Mouse (Mus musculus) midbrain, embryonic 15.5 days (tissue): ENCODE results near the gene Ascl3. TPM values are rescaled to one million over a fixed set of nuclear protein-coding genes. Genes with fewer than 3 reads are reported as not detected.

Experiments
- ATAC-seq: fragments of 200-750 bp; cut with Nextera tagmentation; replicated peaks from 2 replicates; pipeline ENCODE4 v1.8.0; 2017; ENCODE audit warnings: moderate TSS enrichment
- H3K27ac ChIP-seq: fragments of 300-500 bp; sonication (generic); 2 replicates; pipeline ENCODE4 v1.5.1; 2015; ENCODE audit warnings: mild to moderate bottlenecking, inconsistent platforms
- H3K27me3 ChIP-seq: fragments of 300-500 bp; sonication (generic); replicated peaks from 2 replicates; pipeline ENCODE4 v1.6.1; 2015; ENCODE audit warnings: inconsistent platforms
- H3K36me3 ChIP-seq: fragments of 300-500 bp; sonication (generic); replicated peaks from 2 replicates; pipeline ENCODE4 v1.6.1; 2015; ENCODE audit warnings: inconsistent platforms
- H3K4me1 ChIP-seq: fragments of 300-500 bp; sonication (generic); 2 replicates; pipeline ENCODE4 v1.6.1; 2015; ENCODE audit warnings: inconsistent platforms
- H3K4me2 ChIP-seq: fragments of 300-500 bp; sonication (generic); 2 replicates; pipeline ENCODE4 v1.6.1; 2015; ENCODE audit warnings: inconsistent platforms, mild to moderate bottlenecking, moderate library complexity
- H3K4me3 ChIP-seq: fragments of 300-500 bp; sonication (generic); 2 replicates; pipeline ENCODE4 v1.5.1; 2015; ENCODE audit warnings: mild to moderate bottlenecking, inconsistent platforms
- H3K9ac ChIP-seq: fragments of 300-500 bp; sonication (generic); 2 replicates; pipeline ENCODE4 v1.6.1; 2015; ENCODE audit warnings: mild to moderate bottlenecking, inconsistent platforms
- H3K9me3 ChIP-seq: fragments of 300-500 bp; sonication (generic); 2 replicates; pipeline ENCODE4 v1.6.1; 2016; ENCODE audit warnings: inconsistent platforms
- WGBS: fragments of 180-500 bp; shearing (Covaris S2); methylation state at CpG from one replicate; pipeline ENCODE4 v1.1.7; 2015; ENCODE audit warnings: mixed read lengths; 5-methylcytosine and 5-hydroxymethylcytosine counted together
- polyA plus RNA-seq: library from polyadenylated mRNA; unstranded; fragments of >200 nt; fragmentation: Nextera tagmentation; extraction: Ambion mirVana; gene quantifications from 2 replicates; pipeline ENCODE4 v1.2.1, GENCODE M21; 2015

Ascl3 gene
- polyA plus RNA-seq, 1 experiment from 2014 or later, result 0.26 TPM

DNA sequence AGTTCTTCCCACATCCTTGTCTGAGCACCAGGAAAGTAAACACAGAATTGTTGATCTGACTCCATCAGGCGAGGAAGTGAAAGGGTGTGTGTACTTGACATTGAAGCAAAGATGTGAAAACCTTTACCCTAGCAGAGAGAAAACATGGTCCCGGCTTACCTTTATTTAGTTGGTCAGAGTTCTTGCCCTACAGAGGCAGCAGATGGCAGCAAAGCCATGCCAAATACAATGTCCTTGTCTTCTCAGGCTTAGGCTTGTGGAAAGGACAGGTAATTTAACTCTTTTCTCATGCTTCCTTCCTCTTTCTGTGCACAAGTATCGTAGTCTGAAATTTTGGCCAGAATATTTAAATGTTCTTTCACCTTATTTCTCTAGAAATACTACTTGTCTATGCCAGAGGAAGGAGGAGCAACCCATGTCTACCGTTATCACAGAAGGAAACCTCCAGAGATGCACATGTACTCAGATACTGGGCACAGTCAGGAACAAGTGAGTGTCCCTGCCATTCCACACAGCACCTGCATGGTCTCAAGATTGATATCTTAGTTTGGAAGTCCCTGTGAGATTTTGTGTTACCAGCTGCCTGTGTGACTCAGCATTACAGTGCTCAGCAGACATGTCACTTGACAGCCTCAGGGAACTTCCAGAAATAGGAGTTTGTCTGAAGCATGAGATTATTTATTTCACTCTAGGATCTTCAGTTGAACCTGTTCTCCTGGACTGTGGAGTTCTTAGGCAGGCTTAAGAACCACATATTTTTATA lies 24.3 kb downstream of the Ascl3 start:
- Histone ChIP-seq H3K4me3 (no peak overlapping the region), H3K9ac (no peak overlapping the region), H3K27me3 (no peaks in the 10 kb centered on the region), H3K9me3 (no peaks in the 10 kb centered on the region), H3K36me3 (peaks cover 3% of the 10 kb centered on the region; the same call in 1 of the 2 replicates), H3K27ac (no peak overlapping the region), H3K4me2 (no peak overlapping the region), H3K4me1 (peaks cover 10% of the 10 kb centered on the region)
- WGBS, result 58% methylated on average over 4 of the region's 4 CpGs
- ATAC-seq, result no peak

DNA sequence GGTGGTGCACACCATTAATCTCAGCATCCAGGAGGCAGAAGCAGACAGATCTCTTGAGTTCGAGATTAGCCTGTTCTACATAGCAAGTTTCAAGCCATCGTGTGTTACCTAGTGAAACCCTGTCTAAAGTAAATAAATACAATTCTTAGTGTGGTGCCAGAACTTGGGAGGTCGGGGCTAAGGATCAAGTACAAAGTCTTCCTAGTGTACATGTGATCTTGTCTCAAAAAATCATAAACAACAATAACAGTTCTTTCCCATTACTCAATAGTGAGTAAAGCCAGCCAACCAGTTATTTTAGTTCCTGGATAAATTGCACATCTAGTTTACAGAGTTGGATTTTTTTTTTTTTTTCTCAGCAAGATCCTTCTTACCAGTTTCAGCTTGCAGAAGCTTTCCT lies 27.1 kb downstream of the Ascl3 start:
- Histone ChIP-seq H3K36me3 (no peaks in the 10 kb centered on the region), H3K4me2 (peak overlapping the region; percentile 83), H3K9ac (no peak overlapping the region), H3K9me3 (no peaks in the 10 kb centered on the region), H3K27ac (no peak overlapping the region), H3K4me1 (peaks cover 10% of the 10 kb centered on the region), H3K27me3 (no peaks in the 10 kb centered on the region), H3K4me3 (peak overlapping the region; percentile 72)
- ATAC-seq, result no peak
- 75% methylated on average over 3 of the region's 3 CpGs for whole genome bisulfite sequencing

DNA sequence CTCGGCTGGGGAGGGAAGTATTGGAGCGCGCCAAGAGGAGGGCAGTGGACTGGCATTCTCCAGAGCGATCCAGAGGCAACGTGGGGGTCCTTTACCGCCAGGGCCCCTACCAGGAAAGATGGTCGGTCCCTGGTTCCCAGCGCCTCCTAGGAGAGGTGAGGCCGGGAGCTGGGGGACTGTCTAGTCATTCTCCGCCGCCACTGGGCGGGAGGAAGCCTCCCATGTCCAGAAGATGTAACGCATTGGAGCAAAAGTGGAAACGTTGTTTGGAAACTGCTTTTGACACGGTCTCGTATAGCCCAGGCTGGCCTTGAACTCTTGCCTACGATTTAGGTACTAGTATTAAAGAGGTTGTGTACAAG lies 27.5 kb downstream of the Ascl3 start:
- no peaks in the 10 kb centered on the region for H3K27me3 ChIP-seq
- H3K4me1 ChIP-seq, result peaks cover 10% of the 10 kb centered on the region
- peak overlapping the region; percentile 72 for H3K4me3 ChIP-seq
- peak overlapping the region; percentile 60 for H3K9ac ChIP-seq
- peak overlapping the region; percentile 83 for H3K4me2 ChIP-seq
- 1% methylated on average over 17 of the region's 17 CpGs for WGBS
- no peaks in the 10 kb centered on the region for H3K9me3 ChIP-seq
- no peaks in the 10 kb centered on the region for H3K36me3 ChIP-seq
- peak overlapping the region; percentile 72 for H3K27ac ChIP-seq
- no peak for ATAC-seq

DNA sequence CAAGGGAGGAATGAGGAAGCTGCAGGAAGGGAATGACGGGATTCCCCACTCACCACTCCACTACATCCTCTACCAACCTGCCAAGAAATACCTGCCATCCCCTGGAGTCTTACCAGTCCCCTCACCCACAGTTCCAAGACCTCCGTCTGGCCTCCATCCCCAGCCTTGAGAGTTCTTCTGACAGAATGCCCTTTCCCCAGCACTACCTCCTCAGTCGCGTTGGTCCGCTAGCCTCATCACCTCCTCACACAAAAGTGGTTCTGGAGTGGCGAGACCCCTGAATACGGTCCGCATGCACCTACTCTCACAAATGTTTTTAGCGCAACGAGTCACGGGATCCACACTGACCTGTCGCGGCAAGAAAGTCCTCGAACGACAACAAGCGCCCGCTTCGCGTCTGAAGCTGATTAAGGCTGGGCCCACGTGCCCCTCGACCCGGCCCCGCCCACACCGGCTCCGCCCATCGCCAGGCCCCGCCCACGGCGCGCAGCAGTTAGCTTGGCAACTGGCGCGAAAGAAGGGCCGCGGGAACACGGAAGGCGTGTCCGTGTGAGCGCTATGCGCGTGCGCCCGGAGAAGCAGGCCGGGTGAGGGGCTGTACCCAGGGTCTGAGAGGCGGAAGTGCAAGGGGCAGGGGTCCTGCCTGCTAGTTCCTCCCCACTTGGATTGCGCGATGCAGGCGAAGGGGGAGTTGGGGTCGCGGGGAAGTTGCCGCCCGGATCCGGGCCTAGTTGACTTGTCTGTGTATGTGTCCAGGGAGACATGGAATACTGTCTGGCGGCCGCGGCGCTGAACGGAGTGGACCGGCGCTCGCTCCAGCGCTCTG lies 28.1 kb downstream of the Ascl3 start, which contains the start of the genes St5 and Akip1:
TSS of gene St5 (minus strand) at position 416 of the 826 bp plus-strand sequence.
TSS of gene Akip1 (plus strand) at position 501 of the 826 bp plus-strand sequence.
- Histone ChIP-seq H3K4me1 (peaks cover 10% of the 10 kb centered on the region), H3K4me2 (peak within 1 kb of the TSS; percentile 83), H3K27me3 (no peaks in the 10 kb centered on the region), H3K27ac (peak within 1 kb of the TSS; percentile 72), H3K36me3 (no peaks in the 10 kb centered on the region), H3K4me3 (peak within 1 kb of the TSS; percentile 72), H3K9me3 (no peaks in the 10 kb centered on the region), H3K9ac (peak within 1 kb of the TSS; percentile 60)
- WGBS, result under 1% methylated on average over 61 of the region's 61 CpGs
- peak; percentile 97 for ATAC-seq

DNA sequence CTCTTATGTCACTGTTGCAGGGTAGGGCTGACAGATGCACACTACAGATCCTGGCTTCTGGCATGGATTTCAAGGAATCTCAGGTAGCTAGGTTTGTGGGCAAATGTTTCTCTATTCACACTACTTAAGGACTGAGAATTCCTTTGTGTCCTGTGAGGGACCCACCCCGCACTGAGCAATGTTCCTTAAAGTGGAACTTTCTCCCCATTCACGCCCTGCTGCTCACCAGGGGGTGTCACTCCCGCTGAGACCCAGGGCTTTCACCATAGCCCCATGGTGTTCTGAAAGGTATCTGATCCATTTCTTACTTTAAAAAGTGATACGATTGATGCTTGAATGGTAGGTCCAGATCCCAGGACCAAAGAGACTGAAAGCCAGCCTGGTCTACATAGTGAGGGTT lies 28.8 kb downstream of the Ascl3 start:
- no peak overlapping the region for H3K9ac ChIP-seq
- no peaks in the 10 kb centered on the region for H3K27me3 ChIP-seq
- H3K36me3 ChIP-seq, result no peaks in the 10 kb centered on the region
- H3K4me3 ChIP-seq, result peak overlapping the region; percentile 72
- no peak overlapping the region for H3K27ac ChIP-seq
- 36% methylated on average over 4 of the region's 4 CpGs for WGBS
- H3K4me2 ChIP-seq, result peak overlapping the region; percentile 83
- ATAC-seq, result no peak
- peaks cover 10% of the 10 kb centered on the region for H3K4me1 ChIP-seq
- H3K9me3 ChIP-seq, result no peaks in the 10 kb centered on the region

DNA sequence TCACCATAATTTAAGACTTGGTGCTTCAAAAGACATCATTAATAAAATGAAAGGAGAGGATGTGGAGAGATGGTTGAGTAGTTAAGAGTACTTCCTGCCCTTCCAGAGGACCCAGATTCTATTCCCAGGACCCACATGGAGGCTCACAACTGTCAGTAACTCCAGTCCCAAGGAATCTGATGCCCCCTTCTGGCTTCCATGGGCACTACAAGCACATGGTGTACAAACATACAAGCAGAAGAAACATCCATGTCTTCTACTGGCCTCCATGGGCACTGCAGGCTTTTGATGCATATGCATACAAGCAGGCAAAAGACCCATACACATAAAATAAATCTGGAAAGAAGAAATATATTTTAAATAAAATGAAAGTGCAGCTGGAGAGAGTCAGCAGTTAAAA lies 31.3 kb downstream of the Ascl3 start:
- ATAC-seq, result no peak
- H3K4me2 ChIP-seq, result no peak overlapping the region
- H3K4me1 ChIP-seq, result peaks cover 10% of the 10 kb centered on the region
- no peaks in the 10 kb centered on the region for H3K36me3 ChIP-seq
- H3K9me3 ChIP-seq, result no peaks in the 10 kb centered on the region
- H3K27ac ChIP-seq, result no peak overlapping the region
- H3K9ac ChIP-seq, result no peak overlapping the region
- H3K4me3 ChIP-seq, result no peak overlapping the region
- no peaks in the 10 kb centered on the region for H3K27me3 ChIP-seq

DNA sequence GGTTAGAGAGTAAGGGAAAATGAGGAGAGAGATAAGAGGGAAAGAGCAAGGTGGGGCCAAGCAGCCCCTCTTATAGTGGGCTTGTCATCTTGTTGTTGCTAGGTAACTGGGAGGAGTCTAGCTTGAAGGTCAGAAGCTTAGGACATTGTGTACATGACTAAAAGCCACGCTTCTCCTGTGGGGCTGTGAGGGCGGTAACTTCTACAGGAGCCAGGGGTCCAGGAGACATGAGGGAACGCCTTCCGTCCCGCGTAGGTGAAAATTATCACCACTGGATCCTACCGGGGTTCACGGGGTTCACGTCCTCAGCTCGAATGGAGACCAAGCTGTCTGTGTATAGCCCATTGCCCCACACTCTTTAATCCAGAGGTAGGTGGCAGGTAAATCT lies 36.2 kb downstream of the Ascl3 start:
- 91% methylated on average over 10 of the region's 10 CpGs for WGBS
- Histone ChIP-seq H3K4me3 (no peak overlapping the region), H3K27me3 (no peaks in the 10 kb centered on the region), H3K9me3 (no peaks in the 10 kb centered on the region), H3K27ac (no peak overlapping the region), H3K9ac (no peak overlapping the region), H3K4me2 (no peak overlapping the region), H3K4me1 (no peaks in the 10 kb centered on the region), H3K36me3 (no peaks in the 10 kb centered on the region)
- ATAC-seq, result no peak

DNA sequence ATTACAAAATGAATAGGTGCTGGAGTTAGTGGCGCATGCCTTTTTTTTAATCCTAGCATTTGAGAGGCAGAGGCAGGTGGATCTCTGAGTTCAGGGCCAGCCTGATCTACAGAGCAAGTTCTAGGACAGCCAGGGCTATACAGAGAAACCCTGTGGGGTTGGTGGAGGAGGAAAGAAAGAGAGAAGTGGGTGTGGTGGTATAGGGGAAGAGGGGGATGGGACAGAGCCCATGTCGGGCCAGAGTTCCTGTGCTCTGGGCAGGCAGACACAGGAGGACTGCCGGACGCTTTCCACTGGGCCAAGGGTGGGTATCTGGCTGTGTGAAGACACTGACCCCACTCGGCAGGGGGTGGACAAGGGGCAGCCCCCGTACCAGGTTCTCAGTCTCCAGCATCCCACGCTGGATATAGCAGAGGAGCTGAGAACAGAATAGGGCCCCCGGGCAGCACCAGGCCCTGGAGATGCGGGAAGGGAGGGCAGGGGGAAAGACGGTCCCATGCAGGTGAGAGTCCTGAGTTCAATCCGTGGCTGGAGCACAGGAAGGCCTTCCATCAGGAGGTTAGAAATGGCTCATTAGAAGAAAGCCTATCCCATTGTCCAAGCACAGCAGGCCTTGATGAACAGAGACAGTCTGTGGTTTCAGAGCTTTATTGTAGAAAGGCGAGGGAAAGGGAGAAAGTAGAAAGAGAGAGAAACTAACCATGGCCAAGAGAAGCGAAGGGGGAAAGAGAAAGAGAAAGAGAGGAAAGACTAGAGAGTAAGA lies 36.8 kb downstream of the Ascl3 start:
- no peak overlapping the region for H3K27ac ChIP-seq
- WGBS, result 84% methylated on average over 13 of the region's 13 CpGs
- no peaks in the 10 kb centered on the region for H3K36me3 ChIP-seq
- H3K27me3 ChIP-seq, result no peaks in the 10 kb centered on the region
- H3K9me3 ChIP-seq, result no peaks in the 10 kb centered on the region
- no peaks in the 10 kb centered on the region for H3K4me1 ChIP-seq
- no peak overlapping the region for H3K4me3 ChIP-seq
- no peak overlapping the region for H3K4me2 ChIP-seq
- no peak overlapping the region for H3K9ac ChIP-seq
- no peak for ATAC-seq

DNA sequence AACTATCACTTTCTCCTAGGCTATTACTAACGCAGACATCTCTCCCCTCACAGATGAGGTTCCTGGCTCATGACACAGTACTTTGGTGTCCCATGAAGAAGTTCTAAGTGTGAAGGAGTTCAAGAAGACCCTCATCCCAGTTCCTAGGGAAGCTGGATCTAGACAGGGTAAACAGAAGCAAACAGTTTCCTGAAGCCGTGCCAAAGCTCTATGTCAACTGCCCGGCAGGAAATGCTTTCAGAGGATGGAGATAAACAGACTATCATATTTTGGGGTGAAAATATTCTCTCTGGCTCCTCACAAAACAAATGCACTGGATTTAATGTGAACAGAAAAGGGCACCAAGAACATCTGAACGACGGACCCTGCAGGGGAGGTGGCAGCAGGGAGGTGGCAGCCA lies 40.6 kb downstream of the Ascl3 start:
- Histone ChIP-seq H3K4me2 (no peak overlapping the region), H3K27ac (no peak overlapping the region), H3K4me1 (no peaks in the 10 kb centered on the region), H3K4me3 (no peak overlapping the region), H3K27me3 (no peaks in the 10 kb centered on the region), H3K36me3 (no peaks in the 10 kb centered on the region), H3K9me3 (no peaks in the 10 kb centered on the region), H3K9ac (no peak overlapping the region)
- WGBS, result 95% methylated on average over 5 of the region's 5 CpGs
- no peak for ATAC-seq

DNA sequence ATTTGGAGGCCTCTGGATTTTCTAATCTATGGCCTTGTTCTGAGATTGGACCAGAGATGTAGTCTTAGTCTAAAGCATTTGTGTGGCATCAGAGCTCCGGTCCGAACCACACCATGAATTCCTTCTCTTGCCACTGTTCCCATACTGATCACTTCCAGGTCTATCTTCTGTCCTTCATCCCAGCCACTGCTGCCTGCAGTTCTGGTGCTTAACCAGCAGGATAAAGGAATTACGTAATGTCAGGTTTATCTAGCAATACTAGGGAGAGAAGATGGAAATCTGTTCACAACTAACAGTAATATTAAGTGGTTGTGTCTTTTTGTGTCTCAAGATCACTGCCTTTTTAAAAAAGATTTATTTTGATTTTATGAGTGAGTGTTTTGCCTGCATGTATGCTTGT lies 41.4 kb downstream of the Ascl3 start:
- no peaks in the 10 kb centered on the region for H3K9me3 ChIP-seq
- H3K4me1 ChIP-seq, result no peaks in the 10 kb centered on the region
- no peak overlapping the region for H3K4me3 ChIP-seq
- WGBS, result 93% methylated on average over 3 of the region's 3 CpGs
- ATAC-seq, result no peak
- no peak overlapping the region for H3K9ac ChIP-seq
- no peak overlapping the region for H3K4me2 ChIP-seq
- H3K27ac ChIP-seq, result no peak overlapping the region
- 0 out of 2 replicates have a peak, but pooled peaks cover under 1% of the 10 kb centered on the region for H3K27me3 ChIP-seq
- H3K36me3 ChIP-seq, result no peaks in the 10 kb centered on the region

DNA sequence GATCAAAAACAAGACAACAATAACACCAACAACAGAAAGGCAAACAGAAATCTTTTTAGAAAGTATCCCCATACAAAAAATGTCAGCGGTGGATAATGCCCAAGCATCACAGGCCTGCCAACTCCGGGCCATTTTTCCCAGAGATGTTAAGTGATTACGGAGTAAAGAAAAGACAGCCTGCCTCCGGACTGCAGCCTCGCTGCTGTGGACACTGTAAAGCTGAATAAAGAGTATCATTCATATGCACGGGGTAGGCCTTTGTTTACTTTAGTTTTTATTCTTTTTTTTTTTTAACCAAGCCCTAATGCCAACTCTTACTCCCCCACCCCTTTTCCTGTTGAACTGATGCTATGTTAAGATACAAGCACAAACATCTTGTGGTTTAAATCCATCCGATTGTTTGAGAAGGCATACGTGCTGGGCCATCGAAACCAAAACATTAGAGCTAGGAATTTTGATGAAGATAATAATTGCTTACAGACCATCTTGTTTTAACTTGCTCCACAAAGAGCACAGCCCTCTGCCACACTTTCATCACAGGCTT lies 44.9 kb downstream of the Ascl3 start:
- Histone ChIP-seq H3K27ac (no peak overlapping the region), H3K4me1 (no peaks in the 10 kb centered on the region), H3K27me3 (0 out of 2 replicates have a peak, but pooled peaks cover 3% of the 10 kb centered on the region), H3K36me3 (no peaks in the 10 kb centered on the region), H3K4me2 (no peak overlapping the region), H3K4me3 (no peak overlapping the region), H3K9me3 (no peaks in the 10 kb centered on the region), H3K9ac (no peak overlapping the region)
- 31% methylated on average over 9 of the region's 9 CpGs for WGBS
- no peak for ATAC-seq

DNA sequence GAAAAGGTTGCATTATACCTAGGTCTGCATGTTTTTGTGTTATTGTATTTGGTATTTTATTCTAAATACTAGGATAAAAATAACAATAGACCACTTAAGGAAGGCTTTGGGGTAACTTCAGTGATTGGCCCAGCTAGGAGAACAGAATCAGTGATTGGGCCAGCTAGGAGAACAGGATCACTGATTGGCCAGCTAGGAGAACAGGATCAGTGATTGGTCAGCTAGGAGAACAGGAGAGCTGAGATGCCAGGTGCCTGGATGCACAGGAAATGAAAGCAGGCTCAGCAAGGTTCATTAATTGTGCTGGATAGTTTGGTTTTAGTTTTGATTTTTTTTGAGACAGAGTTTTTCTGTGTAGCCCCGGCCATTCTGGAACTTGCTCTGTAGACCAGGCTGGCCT lies 50.6 kb downstream of the Ascl3 start:
- WGBS, result 91% methylated on average over 1 of the region's 1 CpGs
- no peak for ATAC-seq
- H3K4me1 ChIP-seq, result no peaks in the 10 kb centered on the region
- H3K36me3 ChIP-seq, result no peaks in the 10 kb centered on the region
- no peak overlapping the region for H3K27ac ChIP-seq
- no peak overlapping the region for H3K4me3 ChIP-seq
- H3K27me3 ChIP-seq, result 0 out of 2 replicates have a peak, but pooled peaks cover 3% of the 10 kb centered on the region
- H3K9ac ChIP-seq, result no peak overlapping the region
- no peaks in the 10 kb centered on the region for H3K9me3 ChIP-seq
- no peak overlapping the region for H3K4me2 ChIP-seq
